Mouse (Mus musculus) lung, embryonic 14.5 days (tissue): Measurements from ENCODE around the gene Htr3a. TPM values are rescaled to one million over a fixed set of nuclear protein-coding genes. Genes with fewer than 3 reads are reported as not detected.

Experiments
- ATAC-seq: fragments of 200-750 bp; cut with Nextera tagmentation; 2 replicates; pipeline ENCODE4 v1.8.0; 2017; ENCODE audit warnings: mild to moderate bottlenecking, moderate TSS enrichment, moderate library complexity; ENCODE audit not compliant: insufficient read depth
- DNase-seq: peaks from one replicate; pipeline ENCODE4 v3.0.0-alpha.2; 2015
- H3K27ac ChIP-seq: fragments of 300-500 bp; sonication (generic); 2 replicates; pipeline ENCODE4 v1.5.1; 2014; ENCODE audit warnings: low read depth, mild to moderate bottlenecking, moderate library complexity
- H3K27me3 ChIP-seq: fragments of 300-500 bp; sonication (generic); 2 replicates; pipeline ENCODE4 v1.6.1; 2014; ENCODE audit warnings: low read length, control low read depth; ENCODE audit not compliant: insufficient read depth
- H3K36me3 ChIP-seq: fragments of 300-500 bp; sonication (generic); 2 replicates; pipeline ENCODE4 v1.6.1; 2014; ENCODE audit warnings: control low read depth; ENCODE audit not compliant: insufficient read depth
- H3K4me1 ChIP-seq: fragments of 300-500 bp; sonication (generic); 2 replicates; pipeline ENCODE4 v1.6.1; 2014; ENCODE audit warnings: antibody characterized with exemption, control low read depth; ENCODE audit not compliant: insufficient read depth
- H3K4me2 ChIP-seq: fragments of 300-500 bp; sonication (generic); 2 replicates; pipeline ENCODE4 v1.6.1; 2014; ENCODE audit warnings: mild to moderate bottlenecking
- H3K4me3 ChIP-seq: fragments of 300-500 bp; sonication (generic); 2 replicates; pipeline ENCODE4 v1.5.1; 2014; ENCODE audit warnings: low read depth, low read length
- H3K9ac ChIP-seq: fragments of 300-500 bp; sonication (generic); 2 replicates; pipeline ENCODE4 v1.6.1; 2014
- H3K9me3 ChIP-seq: fragments of 300-500 bp; sonication (generic); 2 replicates; pipeline ENCODE4 v1.6.1; 2016; ENCODE audit warnings: low read depth, low read length, control low read depth
- CTCF ChIP-seq: IDR thresholded peaks from 2 replicates; pipeline ENCODE4 v1.5.1; 2016; ENCODE audit warnings: antibody characterized with exemption, low read depth
- WGBS: fragments of 180-500 bp; shearing (Covaris S2); extraction: QIAGEN DNeasy Blood & Tissue Kit; methylation state at CpG from one replicate; pipeline ENCODE4 v1.1.7; 2014; 5-methylcytosine and 5-hydroxymethylcytosine counted together
- polyA plus RNA-seq: library from polyadenylated mRNA; unstranded; fragments of >200 nt; fragmentation: Nextera tagmentation; extraction: Ambion mirVana; gene quantifications from 2 replicates; pipeline ENCODE4 v1.2.1, GENCODE M21; 2014

Htr3a gene
- 0.82 and 1.5 TPM in 2 replicates for polyA plus RNA-seq

- Histone ChIP-seq H3K9ac (no peak within 1 kb of the TSS), H3K27me3 (no peaks in the 10 kb centered on the region), H3K36me3 (no peaks in the 10 kb centered on the region), H3K9me3 (no peaks in the 10 kb centered on the region), H3K4me3 (no peak within 1 kb of the TSS), H3K4me2 (0 out of 2 replicates have a peak within 1 kb of the TSS, but pooled peaks have one; percentile 11), H3K27ac (no peak within 1 kb of the TSS), H3K4me1 (no peaks in the 10 kb centered on the region)
- ATAC-seq (peak; percentile 47), DNase-seq (peak; percentile 76)
- TF ChIP-seq CTCF = no peak
- 2% methylated on average over 9 of the region's 9 CpGs for WGBS
Observed at GRCm38 (mm10) chr9:48910885-48911537, at the start of gene Htr3a. Gene Htr3a (minus strand): TSS chr9:48911099.

- DNase-seq (no peak), ATAC-seq (no peak)
- H3K27me3 ChIP-seq = no peaks in the 10 kb centered on the region
- H3K4me3 ChIP-seq = no peak overlapping the region
- H3K9me3 ChIP-seq = no peaks in the 10 kb centered on the region
- H3K4me2 ChIP-seq = no peak overlapping the region
- no peak for TF ChIP-seq CTCF
- WGBS = 80% methylated on average over 4 of the region's 4 CpGs
- no peak overlapping the region for H3K9ac ChIP-seq
- H3K36me3 ChIP-seq = no peaks in the 10 kb centered on the region
- no peaks in the 10 kb centered on the region for H3K4me1 ChIP-seq
- H3K27ac ChIP-seq = no peak overlapping the region
Observed at GRCm38 (mm10) chr9:48947565-48947964, 36.7 kb upstream of the Htr3a start.

GRCm38 (mm10) chr9:48942349-48942748, 31.4 kb upstream of the Htr3a start:
- H3K9ac ChIP-seq = no peak overlapping the region
- H3K27ac ChIP-seq = no peak overlapping the region
- WGBS = 58% methylated on average over 1 of the region's 1 CpGs
- ATAC-seq (no peak), DNase-seq (peak; percentile 41)
- H3K36me3 ChIP-seq = no peaks in the 10 kb centered on the region
- H3K9me3 ChIP-seq = no peaks in the 10 kb centered on the region
- no peak overlapping the region for H3K4me3 ChIP-seq
- H3K4me1 ChIP-seq = no peaks in the 10 kb centered on the region
- no peak for TF ChIP-seq CTCF
- no peaks in the 10 kb centered on the region for H3K27me3 ChIP-seq
- no peak overlapping the region for H3K4me2 ChIP-seq

GRCm38 (mm10) chr9:48929436-48929835, 18.5 kb upstream of the Htr3a start:
- H3K4me2 ChIP-seq = no peak overlapping the region
- no peaks in the 10 kb centered on the region for H3K36me3 ChIP-seq
- no peak for TF ChIP-seq CTCF
- DNase-seq (no peak), ATAC-seq (no peak)
- H3K27ac ChIP-seq = no peak overlapping the region
- no peaks in the 10 kb centered on the region for H3K27me3 ChIP-seq
- WGBS = 62% methylated on average over 5 of the region's 5 CpGs
- no peaks in the 10 kb centered on the region for H3K4me1 ChIP-seq
- H3K4me3 ChIP-seq = no peak overlapping the region
- no peaks in the 10 kb centered on the region for H3K9me3 ChIP-seq
- no peak overlapping the region for H3K9ac ChIP-seq

GRCm38 (mm10) chr9:48928781-48929180, 17.9 kb upstream of the Htr3a start:
- Histone ChIP-seq H3K4me2 (no peak overlapping the region), H3K4me1 (no peaks in the 10 kb centered on the region), H3K27ac (no peak overlapping the region), H3K9ac (no peak overlapping the region), H3K4me3 (no peak overlapping the region), H3K36me3 (no peaks in the 10 kb centered on the region), H3K27me3 (no peaks in the 10 kb centered on the region), H3K9me3 (no peaks in the 10 kb centered on the region)
- WGBS = 29% methylated on average over 3 of the region's 3 CpGs
- no peak for DNase-seq
- no peak for ATAC-seq
- no peak for TF ChIP-seq CTCF

- WGBS = 68% methylated on average over 18 of the region's 18 CpGs
- no peaks in the 10 kb centered on the region for H3K9me3 ChIP-seq
- DNase-seq (no peak), ATAC-seq (no peak)
- H3K27ac ChIP-seq = no peak overlapping the region
- no peaks in the 10 kb centered on the region for H3K27me3 ChIP-seq
- no peaks in the 10 kb centered on the region for H3K36me3 ChIP-seq
- no peak overlapping the region for H3K4me2 ChIP-seq
- no peak overlapping the region for H3K9ac ChIP-seq
- H3K4me1 ChIP-seq = no peaks in the 10 kb centered on the region
- H3K4me3 ChIP-seq = no peak overlapping the region
- TF ChIP-seq CTCF = no peak
Observed at GRCm38 (mm10) chr9:48916011-48916788, 5.3 kb upstream of the Htr3a start.

GRCm38 (mm10) chr9:48904421-48904820, 6.5 kb downstream of the Htr3a start:
- H3K9ac ChIP-seq = no peak overlapping the region
- H3K27me3 ChIP-seq = no peaks in the 10 kb centered on the region
- no peaks in the 10 kb centered on the region for H3K9me3 ChIP-seq
- DNase-seq (no peak), ATAC-seq (no peak)
- no peak for TF ChIP-seq CTCF
- no peak overlapping the region for H3K4me2 ChIP-seq
- no peak overlapping the region for H3K27ac ChIP-seq
- no peak overlapping the region for H3K4me3 ChIP-seq
- no peaks in the 10 kb centered on the region for H3K4me1 ChIP-seq
- 68% methylated on average over 5 of the region's 5 CpGs for WGBS
- H3K36me3 ChIP-seq = no peaks in the 10 kb centered on the region
